Mouse (Mus musculus) bone marrow macrophage, adult 2 months (primary cell): Measurements from ENCODE around the gene Triobp.

ENCODE experiments used
- CTCF ChIP-seq: IDR thresholded peaks from 2 replicates; pipeline ENCODE4 v1.5.1; 2012; ENCODE audit warnings: low read depth, mild to moderate bottlenecking, low read length, moderate library complexity
- POLR2A ChIP-seq: IDR thresholded peaks from 2 replicates; pipeline ENCODE4 v1.6.1; 2012; ENCODE audit warnings: mild to moderate bottlenecking, low read depth, low read length, borderline replicate concordance

DNA sequence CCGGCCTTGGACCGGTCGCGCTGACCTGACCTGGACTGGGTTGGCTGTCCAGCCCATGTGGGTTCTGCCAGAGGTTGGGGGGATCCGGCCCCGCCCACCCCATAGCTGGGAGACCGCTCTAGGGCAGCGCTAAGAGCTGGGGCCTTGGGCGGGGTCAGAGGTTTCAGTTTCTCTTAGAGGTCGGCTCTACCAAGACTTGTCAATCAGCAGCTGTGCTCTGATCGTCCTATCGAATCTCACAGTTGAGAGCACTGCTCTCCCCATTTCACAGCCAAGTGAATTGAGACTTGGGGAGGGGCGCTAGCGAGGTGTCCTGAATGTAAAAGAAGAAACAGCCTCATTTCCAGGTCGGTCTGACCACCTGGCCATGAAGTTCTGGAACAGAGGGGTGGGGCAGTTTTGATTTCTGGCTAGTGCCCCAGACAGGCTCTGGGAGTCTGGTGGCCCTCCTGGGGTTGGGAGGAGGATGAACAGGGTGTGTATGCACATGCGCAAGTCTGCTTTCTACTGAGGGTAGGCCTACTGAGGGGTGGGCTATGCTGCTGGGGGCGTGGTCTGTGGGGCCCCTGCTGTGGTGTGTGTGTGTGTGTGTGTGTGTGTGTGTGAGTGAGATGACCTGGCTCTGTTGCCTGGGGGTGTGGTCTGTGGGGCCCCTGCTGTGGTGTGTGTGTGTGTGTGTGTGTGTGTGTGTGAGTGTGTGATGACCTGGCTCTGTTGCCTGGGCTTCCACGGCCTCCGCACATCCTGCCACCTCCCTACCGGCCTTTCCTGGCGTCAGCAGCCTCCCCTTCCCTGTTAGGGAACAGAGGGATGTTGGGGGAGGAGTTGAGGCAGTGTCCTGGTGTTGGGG lies 36.1 kb downstream of the Triobp start:
- TF ChIP-seq CTCF (no peak), POLR2A (no peak)
